Mouse (Mus musculus): ENCODE results near the gene Olfr698.
"Not testable (repeated sequence)": the region's sequence is repeated elsewhere in the genome, so short reads cannot be mapped to it uniquely, and the experiment has no call there.

The Olfr698 gene

GRCm38 (mm10) chr7:106755297-106755696, at the start of gene Olfr698:
Olfr698 (minus strand) TSS chr7:106755397.
- no peak for DNase-seq (ENCODE audit: low spot score in 2 of 2)

- DNase-seq (ENCODE audit: low spot score in 2 of 2), result no peak
These were observed 37.9 kb upstream of the Olfr698 start, which contains the start of gene Olfr699 for GRCm38 (mm10) chr7:106793098-106793497. Olfr699 (minus strand) TSS chr7:106793198.

GRCm38 (mm10) chr7:106788330-106788729, 33.1 kb upstream of the Olfr698 start:
- DNase-seq (ENCODE audit: low spot score in 2 of 2), result no peak

GRCm38 (mm10) chr7:106761008-106761407, 5.8 kb upstream of the Olfr698 start:
- DNase-seq (ENCODE audit: low spot score in 2 of 2), result not testable (repeated sequence)

GRCm38 (mm10) chr7:106758800-106759199, 3.6 kb upstream of the Olfr698 start:
- DNase-seq (ENCODE audit: low spot score in 2 of 2), result no peak

- no peak for DNase-seq (ENCODE audit: low spot score in 2 of 2)
These were observed 9.4 kb downstream of the Olfr698 start for GRCm38 (mm10) chr7:106745811-106746210.

GRCm38 (mm10) chr7:106742343-106742742, 12.9 kb downstream of the Olfr698 start, which contains the start of gene Olfr697:
Olfr697 (minus strand) TSS chr7:106742443.
- DNase-seq (ENCODE audit: low spot score in 2 of 2), result no peak

- no peak for DNase-seq (ENCODE audit: low spot score in 2 of 2)
These were observed 18.2 kb downstream of the Olfr698 start for GRCm38 (mm10) chr7:106737028-106737427.

- no peak for DNase-seq (ENCODE audit: low spot score in 2 of 2)
These were observed 21.5 kb downstream of the Olfr698 start for GRCm38 (mm10) chr7:106733717-106734116.

GRCm38 (mm10) chr7:106725654-106726053, 29.5 kb downstream of the Olfr698 start:
- not testable (repeated sequence) for DNase-seq (ENCODE audit: low spot score in 2 of 2)

- no peak for DNase-seq (ENCODE audit: low spot score in 2 of 2)
These were observed 38.9 kb downstream of the Olfr698 start, which contains the start of gene Olfr695 for GRCm38 (mm10) chr7:106716296-106716695. Olfr695 (minus strand) TSS chr7:106716396.

GRCm38 (mm10) chr7:106711463-106711862, 43.7 kb downstream of the Olfr698 start:
- no peak for DNase-seq (ENCODE audit: low spot score in 2 of 2)

GRCm38 (mm10) chr7:106707705-106708104, 47.5 kb downstream of the Olfr698 start:
- DNase-seq (ENCODE audit: low spot score in 2 of 2), result not testable (repeated sequence)
